Mouse (Mus musculus) cerebellum, adult 11 months (tissue): ENCODE measurements at regions not wholly inside any gene's neighbourhood (a gene's known extent, or its start where the extent isn't known, plus 50 kb on each side); places are given as distances from the start of the nearest gene placed in this dataset.

Experiments
- DNase-seq: peaks from one replicate; pipeline ENCODE4 v3.0.0; 2022

DNA sequence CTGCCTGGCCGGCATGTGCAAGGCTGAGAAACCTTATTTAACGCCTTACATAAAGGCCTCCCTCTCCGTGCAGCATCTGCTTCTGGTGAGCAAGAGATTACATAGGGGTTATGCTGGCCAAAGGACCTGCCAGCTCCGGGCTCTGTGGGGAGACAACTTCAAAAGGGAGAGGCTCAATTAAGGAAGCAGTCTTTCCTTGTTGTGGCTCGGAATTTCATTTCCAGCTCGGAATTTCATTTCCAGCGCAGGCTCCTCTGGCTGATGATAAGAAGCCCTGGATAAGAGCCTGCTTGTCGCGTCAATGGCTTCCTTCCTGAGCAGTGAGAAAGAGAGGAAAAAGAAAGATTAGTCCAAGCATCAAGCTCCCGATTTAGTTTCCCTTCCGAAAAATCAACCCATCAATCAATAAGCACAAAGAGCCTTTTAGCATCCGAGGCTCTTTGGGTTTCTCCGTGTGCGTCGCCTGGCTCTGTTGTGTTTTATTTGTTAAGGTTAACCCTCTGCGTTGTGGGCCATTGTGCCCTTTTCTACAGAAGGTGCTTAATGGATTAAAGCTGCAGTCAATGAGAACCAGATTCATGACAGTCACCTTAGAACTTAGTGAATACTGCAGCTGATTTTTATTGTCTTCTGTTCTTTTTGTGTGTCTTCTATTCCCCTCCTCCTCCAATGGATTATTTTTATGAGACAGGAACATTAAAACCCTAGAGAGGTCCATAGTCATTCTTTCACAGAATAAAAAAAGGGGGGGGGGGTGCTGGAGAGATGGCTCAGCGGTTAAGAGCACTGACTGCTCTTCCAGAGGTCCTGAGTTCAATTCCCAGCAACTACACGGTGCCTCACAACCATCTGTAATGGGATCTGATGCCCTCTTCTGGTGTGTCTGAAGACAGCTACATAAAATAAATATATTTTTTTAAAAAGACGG is 218.3 kb downstream of the Myo1b start:
- no peak for DNase-seq

DNA sequence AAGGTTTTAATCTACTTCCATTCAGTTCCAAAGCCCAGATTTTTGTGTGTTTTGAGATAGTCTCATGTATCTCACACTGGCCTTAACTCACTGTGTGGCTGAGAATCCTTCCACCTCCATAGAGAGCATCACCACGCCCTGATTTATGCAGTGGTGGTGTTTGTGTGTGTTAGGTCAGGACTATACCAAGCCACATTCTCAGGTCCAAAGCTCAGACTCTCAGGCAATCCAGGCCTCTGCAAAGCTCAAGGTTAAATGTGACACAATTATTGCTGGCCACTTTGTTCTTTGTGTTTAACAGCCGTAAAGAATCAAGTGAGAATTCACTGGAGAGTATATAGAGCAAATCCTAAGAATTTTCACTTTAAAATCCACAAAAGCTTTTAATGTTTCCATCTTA is 218.2 kb upstream of the Nabp1 start:
- DNase-seq, result no peak

- DNase-seq, result no peak
Observed at GRCm38 (mm10) chr1:51690878-51691277, 212.7 kb upstream of the Nabp1 start.

- no peak for DNase-seq
Observed at GRCm38 (mm10) chr1:51689461-51690223, 211.4 kb upstream of the Nabp1 start.

DNA sequence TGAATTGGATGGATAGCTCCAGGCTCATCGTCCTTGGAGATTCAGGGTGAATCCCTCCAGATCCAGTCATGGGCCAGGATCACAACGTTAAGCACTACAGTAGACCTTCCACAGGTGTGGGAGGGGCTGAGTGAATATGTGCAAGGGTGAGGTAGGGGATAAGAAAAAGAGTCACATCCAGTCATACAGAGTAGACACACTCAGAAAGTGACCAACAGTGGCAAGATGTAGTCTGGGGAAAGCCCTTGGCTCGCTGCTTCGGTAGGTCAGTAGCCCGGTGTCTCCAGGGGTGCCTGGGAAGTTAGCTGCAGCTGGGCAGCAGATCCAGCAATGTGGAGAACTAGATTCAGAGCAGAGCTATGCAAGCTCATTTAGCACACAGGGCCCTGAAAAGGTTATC is 210.7 kb upstream of the Nabp1 start:
- DNase-seq, result no peak

- no peak for DNase-seq
Observed at GRCm38 (mm10) chr1:51688224-51688545, 210.0 kb upstream of the Nabp1 start.

DNA sequence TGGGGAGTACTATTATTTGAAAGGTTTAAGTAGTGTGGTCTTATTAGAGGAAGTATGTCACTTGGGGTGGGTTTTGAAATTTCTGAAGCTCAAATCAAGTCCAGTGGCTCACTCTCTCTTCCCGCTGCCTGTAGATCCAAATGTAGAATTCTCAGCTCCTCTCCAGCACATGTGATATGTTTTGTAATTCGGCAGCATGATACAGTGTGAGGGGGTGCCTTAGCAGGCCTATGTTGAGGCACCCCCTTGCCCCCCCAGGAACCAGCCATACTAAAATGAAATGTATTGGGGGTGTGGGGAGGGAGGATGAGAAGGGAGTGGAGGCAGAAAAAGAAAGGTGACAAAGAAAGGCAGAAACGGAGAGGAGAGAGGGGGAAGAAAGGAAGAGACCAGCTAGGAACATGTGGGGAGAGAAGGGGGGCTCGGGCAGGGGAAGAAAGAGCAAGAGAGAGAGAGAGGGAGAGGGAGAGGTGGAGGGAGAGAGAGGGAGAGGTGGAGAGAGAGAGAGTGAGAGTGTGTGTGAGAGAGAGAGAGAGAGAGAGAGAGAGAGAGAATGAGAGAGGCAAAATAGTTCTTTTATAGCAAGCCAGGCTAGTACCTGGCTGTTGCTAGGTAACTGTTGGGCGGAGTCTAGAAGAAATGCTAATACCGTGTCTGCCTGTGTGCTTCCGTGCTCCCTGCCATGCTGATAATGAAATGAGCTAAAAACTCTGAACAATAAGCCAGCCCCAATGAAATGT is 209.4 kb upstream of the Nabp1 start:
- DNase-seq, result no peak

DNA sequence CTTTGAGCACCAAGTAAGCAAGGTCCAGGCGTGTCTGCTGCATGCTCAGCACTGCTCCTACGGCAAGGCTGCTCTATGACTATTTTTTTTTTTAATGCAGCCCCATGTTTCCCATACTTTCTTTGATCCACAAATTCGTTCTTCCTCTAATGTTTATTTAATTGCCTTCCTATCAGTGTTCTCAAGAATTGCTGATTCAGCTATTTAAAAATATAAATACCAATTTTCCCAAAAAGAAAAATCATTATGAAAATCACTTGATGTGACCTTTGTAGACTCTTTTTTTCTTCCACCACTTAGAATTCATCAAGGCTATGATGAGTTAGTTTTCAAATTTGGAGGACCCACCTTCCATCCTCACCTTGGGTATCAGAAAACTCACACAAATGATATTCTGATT is 208.5 kb upstream of the Nabp1 start:
- no peak for DNase-seq

DNA sequence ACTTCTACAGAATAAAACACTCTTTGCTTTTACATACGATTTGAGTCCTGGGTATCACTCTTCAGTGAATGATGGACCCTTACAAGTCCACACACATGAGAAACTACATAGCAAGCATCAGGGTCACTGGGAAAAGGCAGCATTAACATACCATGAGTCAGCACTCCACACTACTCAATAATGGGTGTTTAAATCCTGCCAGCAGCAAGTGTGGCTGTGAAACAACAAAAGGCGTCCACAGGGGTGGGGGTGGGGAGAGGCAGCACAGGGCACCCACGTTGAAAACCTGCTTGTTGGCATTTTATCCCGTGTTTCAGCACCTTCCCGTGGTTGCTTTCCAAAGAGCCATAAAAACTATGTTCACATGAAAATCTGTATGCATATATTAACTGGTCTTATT is 204.0 kb upstream of the Nabp1 start:
- no peak for DNase-seq

DNA sequence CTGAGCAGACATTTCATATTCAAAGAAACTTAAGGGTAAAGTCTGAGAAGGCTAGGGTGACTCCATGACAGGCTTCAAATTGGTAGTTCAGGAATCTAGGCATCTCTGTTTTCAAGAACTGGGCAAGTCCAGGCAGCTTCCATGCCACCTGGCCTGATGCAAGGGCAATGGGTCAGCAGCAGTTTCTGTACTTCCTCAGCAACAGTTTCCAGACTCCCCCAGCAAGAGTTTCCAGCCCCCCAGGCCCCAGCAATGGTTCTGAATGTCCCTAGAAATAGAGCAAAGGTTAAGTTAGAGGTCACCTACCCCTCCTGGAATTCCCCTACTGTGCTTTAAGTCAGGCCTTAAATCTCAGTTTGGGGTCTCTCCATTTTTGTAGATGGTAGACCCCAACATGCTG is 203.6 kb upstream of the Nabp1 start:
- DNase-seq, result no peak

DNA sequence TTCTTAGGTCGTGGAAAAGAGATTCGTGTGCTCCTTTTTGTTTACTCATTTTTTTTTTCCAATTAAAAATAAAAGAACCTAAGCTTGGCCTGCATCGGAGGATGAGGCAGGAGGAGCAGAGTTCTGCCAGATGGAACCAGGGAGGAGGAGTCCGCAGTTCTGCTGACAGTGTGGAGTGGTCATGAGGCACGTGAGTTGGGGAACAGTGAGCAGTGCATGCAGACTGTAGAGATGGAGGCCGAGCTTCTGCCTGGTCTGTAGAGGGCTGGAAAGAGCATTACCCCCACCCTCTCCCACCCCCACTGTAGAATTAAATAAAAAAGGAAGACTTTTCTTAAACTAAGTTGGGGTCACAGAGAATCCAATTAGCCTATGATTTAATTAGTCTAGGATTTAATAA is 202.5 kb upstream of the Nabp1 start:
- no peak for DNase-seq

DNA sequence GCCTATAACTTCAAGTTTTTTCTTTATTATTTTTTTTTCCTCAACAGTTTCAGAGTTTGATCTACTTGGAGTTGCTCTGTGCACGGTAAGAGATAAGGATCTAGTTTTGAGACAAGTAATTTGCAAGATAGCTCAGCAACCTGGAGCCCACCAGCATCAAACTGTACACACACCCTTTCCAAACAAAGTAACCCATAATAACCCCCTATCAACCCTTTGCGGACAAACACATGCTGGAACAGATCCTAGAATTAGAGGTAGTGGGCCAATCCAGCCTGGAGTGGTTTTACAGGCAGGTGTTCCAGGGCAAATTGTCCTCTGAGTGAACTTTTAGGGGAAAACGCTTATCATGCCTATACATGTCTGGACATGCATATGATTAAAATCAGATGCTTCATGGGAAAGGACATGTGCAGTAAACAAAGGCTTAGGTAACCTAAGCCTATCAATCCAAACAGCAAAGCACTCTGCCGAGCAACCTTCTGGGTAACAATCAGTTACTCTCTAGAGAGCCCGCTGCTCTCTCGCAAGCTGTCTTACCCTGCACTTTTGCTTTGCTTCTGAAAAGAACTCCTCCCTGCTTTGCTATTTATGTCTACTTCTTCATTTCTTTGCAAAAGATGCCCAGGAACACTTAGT is 200.2 kb upstream of the Nabp1 start:
- DNase-seq, result no peak

DNA sequence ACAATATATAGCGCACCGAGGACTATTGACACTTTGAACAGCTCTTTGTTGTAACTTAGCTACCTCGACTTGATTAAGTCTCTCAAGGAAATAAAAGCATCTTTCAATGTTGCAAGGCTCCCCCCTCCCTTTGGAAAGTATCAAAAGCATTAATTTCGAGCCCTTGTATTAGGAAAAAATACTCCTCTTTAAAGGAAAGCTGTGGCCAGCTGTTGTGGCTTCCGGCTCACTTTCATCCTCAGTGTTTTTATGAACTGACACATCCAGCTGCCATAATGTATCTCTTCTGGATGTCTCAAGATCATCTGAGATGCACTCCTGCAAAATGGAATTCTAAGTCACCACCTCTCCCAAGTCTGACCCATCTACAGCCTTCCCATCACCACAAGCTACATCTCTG is 199.6 kb upstream of the Nabp1 start:
- DNase-seq, result no peak

DNA sequence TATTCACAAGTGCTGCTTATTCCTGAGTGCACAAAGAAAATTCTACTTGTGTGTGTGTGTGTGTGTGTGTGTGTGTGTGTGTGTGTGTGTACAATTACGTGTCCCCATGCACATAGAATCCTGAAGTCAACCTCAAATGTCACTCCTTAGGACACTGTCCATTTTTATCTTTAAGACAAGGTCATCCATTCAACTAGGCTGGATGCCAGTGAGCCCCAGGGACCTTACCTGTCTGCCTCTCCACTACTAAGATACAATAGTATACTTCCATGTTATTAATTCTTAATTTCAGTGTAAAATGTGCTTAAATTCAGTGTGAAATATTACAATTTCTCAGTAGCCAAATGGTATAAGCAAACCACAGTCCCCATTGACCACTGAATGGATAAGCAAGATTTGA is 193.5 kb upstream of the Nabp1 start:
- no peak for DNase-seq

DNA sequence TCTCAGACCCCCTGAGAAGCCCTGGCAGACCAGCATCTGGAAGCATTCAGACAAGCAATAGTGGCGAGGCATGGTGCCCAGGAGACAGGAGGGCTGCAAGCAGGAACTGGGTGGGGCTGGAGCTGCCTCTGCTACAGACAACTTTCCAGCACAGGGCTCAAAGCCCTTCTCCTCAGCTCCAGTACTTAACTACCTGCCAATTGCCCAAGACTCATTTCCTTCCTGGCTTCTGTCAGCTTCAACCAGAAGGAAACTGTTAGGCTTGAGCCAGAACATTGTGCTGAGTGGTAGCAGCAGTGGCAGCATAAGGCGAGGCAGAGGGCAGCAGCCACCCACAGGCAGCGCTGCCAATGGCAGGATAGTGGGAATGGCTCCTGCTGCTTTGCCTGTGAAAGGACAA is 193.1 kb upstream of the Nabp1 start:
- peak; percentile 77 for DNase-seq

DNA sequence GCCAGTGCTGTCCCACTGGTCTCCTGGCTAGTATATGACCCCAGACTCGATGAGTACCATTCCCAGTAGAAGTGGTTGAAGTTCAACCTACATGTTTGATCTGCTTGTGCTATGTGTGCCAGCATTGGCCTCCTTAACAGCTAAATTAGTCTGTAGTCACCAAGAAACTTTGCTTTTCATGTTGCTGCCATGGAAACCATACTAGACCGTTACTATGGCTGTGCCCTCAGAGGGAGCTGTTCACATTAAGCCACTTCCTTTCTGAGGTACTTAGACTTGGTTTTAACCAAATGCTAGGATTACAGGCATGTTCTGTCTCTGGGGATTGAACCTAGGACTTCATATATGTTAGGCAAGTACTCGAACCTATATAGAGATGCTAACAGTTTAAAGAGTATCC is 191.8 kb upstream of the Nabp1 start:
- no peak for DNase-seq

DNA sequence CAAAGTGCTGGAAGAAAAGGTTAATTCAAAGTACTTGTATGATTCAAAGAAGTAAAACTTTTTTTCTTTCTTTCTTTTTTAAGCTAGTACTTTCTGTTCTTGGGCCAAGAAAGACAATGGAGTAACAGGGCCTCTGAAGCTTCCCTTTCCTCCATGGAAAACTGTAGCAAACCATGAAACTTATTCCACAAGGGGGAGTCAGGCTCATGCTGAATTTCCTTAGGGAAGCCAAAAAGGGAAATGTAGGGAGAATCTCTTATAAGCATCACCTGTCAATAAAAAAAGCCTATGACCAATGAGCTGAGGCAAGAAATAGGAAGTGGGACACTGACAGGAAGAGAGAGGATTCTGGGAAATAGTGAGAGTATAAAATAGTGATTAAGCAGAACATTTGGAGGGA is 190.7 kb upstream of the Nabp1 start:
- DNase-seq, result no peak

- no peak for DNase-seq
Observed at GRCm38 (mm10) chr1:51660531-51660930, 182.3 kb upstream of the Nabp1 start.

DNA sequence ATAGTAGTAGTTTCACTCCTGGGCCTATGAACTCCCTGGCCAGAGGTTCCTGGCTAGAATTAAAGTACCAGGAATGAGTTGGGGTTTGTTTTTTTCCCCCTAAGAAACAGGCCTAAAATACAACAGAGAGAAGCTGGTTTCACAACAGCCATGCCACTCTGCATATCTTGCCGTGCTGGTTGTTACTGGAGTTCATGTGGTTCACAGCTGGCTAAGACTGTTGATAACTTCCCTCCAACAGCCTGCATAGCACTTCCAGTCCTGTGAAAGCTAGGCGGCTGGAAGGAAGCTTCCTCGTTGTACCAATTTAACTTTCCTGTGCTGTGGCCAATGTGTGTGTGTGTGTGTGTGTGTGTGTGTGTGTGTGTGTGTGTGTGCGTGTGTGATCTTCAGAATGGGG is 179.0 kb upstream of the Nabp1 start:
- no peak for DNase-seq

- DNase-seq, result no peak
Observed at GRCm38 (mm10) chr1:51650653-51650995, 172.4 kb upstream of the Nabp1 start.

DNA sequence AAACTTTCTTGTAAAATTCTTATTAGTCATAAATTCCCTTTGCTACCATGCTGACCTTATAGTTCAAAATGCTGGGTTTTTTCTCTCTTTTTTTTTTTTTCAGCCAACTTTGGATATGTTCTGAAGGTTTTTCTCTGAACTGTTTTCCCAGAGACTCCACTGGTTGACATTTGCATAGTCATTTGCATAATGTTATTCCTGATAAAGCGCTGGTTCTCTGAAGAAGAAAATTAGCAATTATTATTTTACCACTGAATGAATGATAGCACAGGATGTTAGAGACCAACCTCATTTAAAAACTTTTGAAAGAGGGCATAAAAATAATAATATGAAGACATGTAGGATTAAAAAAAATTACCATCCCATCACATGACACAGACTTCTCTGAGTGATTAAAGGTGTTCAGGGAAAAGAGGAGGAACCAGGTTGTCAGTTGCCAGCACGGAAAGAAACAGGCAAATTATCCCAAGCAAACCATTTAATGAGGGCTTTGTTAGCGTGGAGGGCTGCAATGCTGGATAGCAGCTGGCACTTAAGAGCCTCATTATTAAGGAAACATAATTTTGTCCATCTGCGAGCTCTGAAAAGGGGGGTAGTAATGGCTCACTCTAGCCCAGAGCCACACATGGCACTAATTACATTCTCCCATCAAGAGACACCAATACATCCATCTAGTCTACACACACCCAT is 171.9 kb upstream of the Nabp1 start:
- no peak for DNase-seq

GRCm38 (mm10) chr1:51647955-51648354 is 169.7 kb upstream of the Nabp1 start:
- DNase-seq, result no peak

- peak; percentile 68 for DNase-seq
Observed at GRCm38 (mm10) chr1:51644399-51644798, 166.2 kb upstream of the Nabp1 start.
